Mouse (Mus musculus) ES-E14 (cell line): ENCODE measurements at regions not wholly inside any gene's neighbourhood (a gene's known extent, or its start where the extent isn't known, plus 50 kb on each side); places are given as distances from the start of the nearest gene placed in this dataset.

Experiments used
- CHD2 ChIP-seq: IDR thresholded peaks from 2 replicates; pipeline ENCODE4 v1.6.1; 2014; ENCODE audit warnings: mild to moderate bottlenecking, low read depth, low read length, inconsistent platforms
- HCFC1 ChIP-seq: IDR thresholded peaks from 2 replicates; pipeline ENCODE4 v1.6.1; 2012; ENCODE audit warnings: low read length, inconsistent platforms, borderline replicate concordance; ENCODE audit not compliant: insufficient read depth
- MAFK ChIP-seq: IDR thresholded peaks from 2 replicates; pipeline ENCODE4 v1.6.1; 2014; ENCODE audit warnings: mild to moderate bottlenecking, low read depth, low read length, inconsistent platforms; ENCODE audit not compliant: insufficient read depth
- ZC3H11A ChIP-seq: IDR thresholded peaks from 2 replicates; pipeline ENCODE4 v1.6.1; 2012; ENCODE audit warnings: low read depth, mild to moderate bottlenecking, inconsistent platforms, low read length, borderline replicate concordance
- ZNF384 ChIP-seq: IDR thresholded peaks from 2 replicates; pipeline ENCODE4 v1.6.1; 2012; ENCODE audit warnings: low read depth, low read length, inconsistent platforms

DNA sequence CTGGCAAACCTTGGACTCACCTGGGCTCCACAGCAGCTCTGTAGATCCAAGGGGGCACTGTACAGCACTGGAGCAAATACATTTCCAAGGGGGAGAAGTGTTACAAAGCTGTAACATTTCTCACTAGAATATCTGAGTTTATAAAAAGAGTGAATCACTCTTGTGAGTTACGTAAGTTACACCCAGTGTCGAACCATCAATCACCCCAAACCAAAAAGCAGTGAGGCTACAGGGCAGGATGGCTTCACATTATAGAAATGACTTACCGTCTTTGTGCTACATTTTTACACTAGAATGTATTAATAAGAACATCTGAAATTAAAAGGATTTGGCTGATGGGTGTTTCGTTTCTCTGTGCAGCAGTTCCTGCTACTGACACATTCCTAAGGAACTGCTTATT lies 156.7 kb upstream of the Klf14 start:
- TF ChIP-seq CHD2 (no peak), ZNF384 (no peak), ZC3H11A (no peak), HCFC1 (no peak), MAFK (no peak)
